ENCODE assay signal across 8 mouse cellular contexts in the genomic region with DNA sequence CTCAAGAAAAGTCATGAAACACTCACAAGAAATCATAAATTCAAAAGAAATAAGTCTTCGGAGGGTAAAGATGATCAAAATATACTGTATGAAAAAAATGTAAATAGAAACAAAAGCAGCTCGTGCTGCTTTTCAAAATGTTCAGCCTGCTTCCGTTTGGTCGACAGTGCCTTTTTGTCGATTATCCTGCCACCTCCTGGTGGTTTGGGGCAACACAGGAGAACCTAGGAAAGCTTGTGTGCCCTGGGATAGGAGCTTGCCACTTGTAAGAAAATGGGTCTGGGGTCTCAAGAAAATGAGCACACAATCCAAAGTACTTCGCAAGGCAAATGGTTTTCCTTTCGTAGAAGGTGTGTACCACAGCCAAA. TPM values are rescaled to one million over a fixed set of nuclear protein-coding genes. Genes with fewer than 3 reads are reported as not detected.
DNase-seq lines count a peak whose midpoint lies in the region; ATAC-seq and TF ChIP-seq lines count a peak whose summit lies in the region.

No protein-coding gene starts in this region.

- H3K27ac ChIP-seq in MEL (ENCODE audit: control insufficient read depth, low read depth, low read length) = peak overlapping the region; percentile 23; the same call in 1 of the 2 replicates
- H3K27ac ChIP-seq in forebrain, embryonic 11.5 days (ENCODE audit: low read depth, low read length) = no peak overlapping the region

- under 1% methylated on average over 7 of the region's 7 CpGs for WGBS in forebrain, embryonic 11.5 days

- no peak for ATAC-seq in forebrain, embryonic 11.5 days (replicated peaks; ENCODE audit: low FRiP score)

- H3K79me2 ChIP-seq in MEL (ENCODE audit: control insufficient read depth, insufficient read depth, low read length, poor library complexity) = no peaks in the 10 kb centered on the region; the same call in 1 of the 2 replicates

- TF ChIP-seq RAD21 in MEL (IDR thresholded peaks at IDR 0.05; ENCODE audit: low read depth, low read length) = no peak

- H3K4me3 ChIP-seq in MEL (ENCODE audit: control insufficient read depth in 1 of 2, insufficient read depth in 1 of 2, low read depth in 2 of 2, low read length in 2 of 2) = peak overlapping the region; percentile 64 to 75
- H3K4me3 ChIP-seq in forebrain, embryonic 11.5 days (ENCODE audit: low read depth, low read length) = peak overlapping the region; percentile 62

- peaks cover 0 to 12% of the 10 kb centered on the region in 2 experiments; a peak in 2 of 4 replicates for H3K4me1 ChIP-seq in MEL (ENCODE audit: control insufficient read depth in 1 of 2, insufficient read depth in 2 of 2, low read length in 2 of 2)
- peaks cover 2% of the 10 kb centered on the region; the same call in 1 of the 2 replicates for H3K4me1 ChIP-seq in forebrain, embryonic 11.5 days (replicated peaks; ENCODE audit: control insufficient read depth, insufficient read depth, low read length)

- TF ChIP-seq POLR2A in MEL (IDR thresholded peaks at IDR 0.05; ENCODE audit: control insufficient read depth in 1 of 2, insufficient read depth in 1 of 2, low read depth in 1 of 2, low read length in 2 of 2, poor library complexity in 1 of 2) = no peak

- no peaks in the 10 kb centered on the region for H3K9me3 ChIP-seq in MEL (replicated peaks; ENCODE audit: insufficient read depth, low read length)
- H3K9me3 ChIP-seq in forebrain, embryonic 11.5 days (ENCODE audit: control insufficient read depth, low read length) = no peaks in the 10 kb centered on the region

- no peaks in the 10 kb centered on the region for H3K27me3 ChIP-seq in MEL (ENCODE audit: control insufficient read depth in 1 of 2, insufficient read depth in 2 of 2, low read length in 2 of 2)
- H3K27me3 ChIP-seq in forebrain, embryonic 11.5 days (ENCODE audit: control insufficient read depth, insufficient read depth, low read length) = no peaks in the 10 kb centered on the region

- H3K4me2 ChIP-seq in forebrain, embryonic 11.5 days (ENCODE audit: low read depth, low read length, severe bottlenecking) = peak overlapping the region; percentile 82

- peak in 1 of 3 experiments; percentile 94; a peak in 2 of 6 replicates for TF ChIP-seq CTCF in MEL (IDR thresholded peaks at IDR 0.05 in 2 of 3, conservative IDR thresholded peaks at IDR 0.05 in 1 of 3; ENCODE audit: control insufficient read depth in 1 of 3, insufficient read depth in 1 of 3, low read depth in 2 of 3, low read length in 3 of 3, poor library complexity in 1 of 3, severe bottlenecking in 1 of 3)

- peak; percentile 97 for DNase-seq in MEL (ENCODE audit: low read depth, low spot score)
- DNase-seq in c-Kit-positive CD71-negative TER-119-negative erythroid progenitor cells, embryonic 14.5 days (ENCODE audit: low read depth) = peak; percentile 85
- DNase-seq in forebrain, embryonic 11.5 days (ENCODE audit: low spot score) = peak; percentile 85
- peak; percentile 77 to 79 for DNase-seq in heart, postnatal 36 days
- DNase-seq in layer of hippocampus, adult 18-20 months (ENCODE audit: low spot score in 2 of 2) = peak; percentile 43 to 84
- DNase-seq in lung, postnatal 10 days = peak; percentile 87
- peak; percentile 72 for DNase-seq in ovary, postnatal 36 days (ENCODE audit: low spot score)
- peak; percentile 80 to 82 for DNase-seq in thymus, postnatal 36 days

- peaks cover 0 to 11% of the 10 kb centered on the region in 2 experiments; a peak in 2 of 4 replicates for H3K36me3 ChIP-seq in MEL (ENCODE audit: control insufficient read depth in 1 of 2, insufficient read depth in 2 of 2, low read length in 2 of 2)
- H3K36me3 ChIP-seq in forebrain, embryonic 11.5 days (ENCODE audit: control insufficient read depth, insufficient read depth, low read length) = no peaks in the 10 kb centered on the region

- intact Hi-C loops in heart, postnatal 36 days (cut with DNase I) = loop anchor here (1.0 to 5.0 kb wide), 2 partner anchors 77 to 226 kb away; no protein-coding TSS in a partner anchor

- TF ChIP-seq EP300 in MEL (IDR thresholded peaks at IDR 0.05; ENCODE audit: low read depth in 1 of 2, low read length in 2 of 2) = no peak

- peak overlapping the region; percentile 60 for H3K9ac ChIP-seq in MEL (ENCODE audit: control insufficient read depth, low read depth, low read length, poor library complexity, severe bottlenecking)
- H3K9ac ChIP-seq in forebrain, embryonic 11.5 days (ENCODE audit: low read length) = peak overlapping the region; percentile 39; the same call in 1 of the 2 replicates

TF ChIP-seq in MEL, 35 proteins besides CTCF, POLR2A, EP300 and RAD21:
- TF ChIP-seq GABPA (IDR thresholded peaks at IDR 0.05; ENCODE audit: low read depth, low read length) (no peak), TAL1 (IDR thresholded peaks at IDR 0.05; ENCODE audit: low read length) (no peak), TCF12 (IDR thresholded peaks at IDR 0.05; ENCODE audit: low read depth, low read length) (no peak), USF1 (IDR thresholded peaks at IDR 0.05; ENCODE audit: low read depth, low read length) (no peak), MEF2A (IDR thresholded peaks at IDR 0.05; ENCODE audit: extremely low read depth, insufficient replicate concordance, low read depth, low read length, poor library complexity, severe bottlenecking) (no peak), MXI1 (IDR thresholded peaks at IDR 0.05; ENCODE audit: low read depth, low read length) (no peak), ZKSCAN1 (IDR thresholded peaks at IDR 0.05; ENCODE audit: low read depth, low read length) (no peak), HCFC1 (IDR thresholded peaks at IDR 0.05; ENCODE audit: low read depth, low read length) (no peak), POLR2AphosphoS2 (IDR thresholded peaks at IDR 0.05; ENCODE audit: low read length) (no peak), ZMIZ1 (IDR thresholded peaks at IDR 0.05; ENCODE audit: low read depth, low read length) (no peak), USF2 (IDR thresholded peaks at IDR 0.05; ENCODE audit: borderline replicate concordance in 1 of 2, insufficient read depth in 1 of 2, low read depth in 1 of 2, low read length in 2 of 2) (no peak), POLR2AphosphoS5 (IDR thresholded peaks at IDR 0.05; ENCODE audit: borderline replicate concordance, low read depth, low read length) (no peak), BHLHE40 (IDR thresholded peaks at IDR 0.05; ENCODE audit: borderline replicate concordance, low read depth, low read length) (no peak), NELFE (IDR thresholded peaks at IDR 0.05; ENCODE audit: low read depth, low read length) (no peak), RCOR1 (IDR thresholded peaks at IDR 0.05; ENCODE audit: low read depth, low read length) (no peak), ELF1 (IDR thresholded peaks at IDR 0.05; ENCODE audit: low read depth, low read length) (no peak), SIN3A (IDR thresholded peaks at IDR 0.05; ENCODE audit: low read length) (no peak)

RNA-seq across cellular contexts. Expression of a gene that starts 21.9 kb away (rescaled TPM):
- not detected in 2 replicates for total RNA-seq in MEL (2012; rRNA removed)
- not detected for polyA plus RNA-seq in MEL (2012; ENCODE audit: insufficient read depth in 1 of 2, insufficient read length in 2 of 2, low read depth in 1 of 2, low replicate concordance in 2 of 2, missing spikeins in 1 of 2)
- polyA plus RNA-seq in forebrain, embryonic 11.5 days (2014; fragmentation: Nextera tagmentation; extraction: Ambion mirVana) = 0.69 and 0.77 TPM in 2 replicates
- total RNA-seq in heart, postnatal 36 days (2021) = 100 to 1,000 TPM; 261 to 293 TPM
- under 1 TPM; 0.25 to 0.30 TPM for total RNA-seq in layer of hippocampus, adult 18-20 months (2021)

RNA-seq across cellular contexts. Expression of a gene that starts 51.0 kb away (rescaled TPM):
- total RNA-seq in MEL (2012; rRNA removed) = not detected in 2 replicates
- polyA plus RNA-seq in MEL (2012; ENCODE audit: insufficient read depth in 1 of 2, insufficient read length in 2 of 2, low read depth in 1 of 2, low replicate concordance in 2 of 2, missing spikeins in 1 of 2) = under 1 TPM in 1 of 2 experiments, not detected in 1; 0.17 TPM
- not detected in 2 replicates for polyA plus RNA-seq in forebrain, embryonic 11.5 days (2014; fragmentation: Nextera tagmentation; extraction: Ambion mirVana)
- not detected for total RNA-seq in heart, postnatal 36 days (2021)
- not detected for total RNA-seq in layer of hippocampus, adult 18-20 months (2021)

RNA-seq across cellular contexts. Expression of a gene that starts 54.7 kb away (rescaled TPM):
- total RNA-seq in MEL (2012; rRNA removed) = 183 and 191 TPM in 2 replicates
- polyA plus RNA-seq in MEL (2012; ENCODE audit: insufficient read depth in 1 of 2, insufficient read length in 2 of 2, low read depth in 1 of 2, low replicate concordance in 2 of 2, missing spikeins in 1 of 2) = 1,000 to 10,000 TPM in 1 of 2 experiments, 100 to 1,000 TPM in 1; 237 to 1,680 TPM
- 45.5 and 46.3 TPM in 2 replicates for polyA plus RNA-seq in forebrain, embryonic 11.5 days (2014; fragmentation: Nextera tagmentation; extraction: Ambion mirVana)
- total RNA-seq in heart, postnatal 36 days (2021) = 1,000 to 10,000 TPM in 1 of 2 experiments, 100 to 1,000 TPM in 1; 646 to 1,158 TPM
- 10 to 100 TPM; 28.1 to 34.8 TPM for total RNA-seq in layer of hippocampus, adult 18-20 months (2021)

Comparison
In these comparisons a context has a peak if more than half of its experiments do, and no peak if none do; other contexts are left out.
1. RNA of a gene that starts 21.9 kb away (total RNA-seq): 261 to 293 TPM in heart, postnatal 36 days; 0.25 to 0.30 TPM in layer of hippocampus, adult 18-20 months and not detected in MEL; every median in the first group is over 100 times any median in the second.
2. Peak in every context shown above with its lines, with median percentiles within 50 percentile points of each other: DNase-seq.